Mouse (Mus musculus) T-cell, adult 2 months (primary cell): ENCODE measurements around the gene Tmem135.

ENCODE experiments used
- DNase-seq: peaks from one replicate; pipeline ENCODE4 v3.0.0; 2022; ENCODE audit warnings: low spot score

Gene Tmem135

GRCm38 (mm10) chr7:89417707-89418106 is 13.7 kb upstream of the Tmem135 start:
- no peak for DNase-seq

GRCm38 (mm10) chr7:89416027-89416426 is 12.0 kb upstream of the Tmem135 start:
- no peak for DNase-seq

GRCm38 (mm10) chr7:89412094-89412493 is 8.1 kb upstream of the Tmem135 start:
- no peak for DNase-seq

- DNase-seq = no peak
Observed at GRCm38 (mm10) chr7:89411346-89411745, 7.3 kb upstream of the Tmem135 start.

- no peak for DNase-seq
Observed at GRCm38 (mm10) chr7:89410294-89410693, 6.3 kb upstream of the Tmem135 start.

- DNase-seq = no peak
Observed at GRCm38 (mm10) chr7:89407006-89407940, 3.3 kb upstream of the Tmem135 start.

- no peak for DNase-seq
Observed at GRCm38 (mm10) chr7:89406011-89406410, 2.0 kb upstream of the Tmem135 start.

GRCm38 (mm10) chr7:89404734-89405440 is 865 bp upstream of the Tmem135 start:
- DNase-seq = no peak

GRCm38 (mm10) chr7:89403053-89403972 is 709 bp downstream of the Tmem135 start:
- peak; percentile 22 for DNase-seq

GRCm38 (mm10) chr7:89401936-89402335 is 2.1 kb downstream of the Tmem135 start:
- DNase-seq = no peak

- no peak for DNase-seq
Observed at GRCm38 (mm10) chr7:89401136-89401858, 2.7 kb downstream of the Tmem135 start.

- DNase-seq = no peak
Observed at GRCm38 (mm10) chr7:89400721-89401120, 3.3 kb downstream of the Tmem135 start.

- no peak for DNase-seq
Observed at GRCm38 (mm10) chr7:89397837-89398534, 6.0 kb downstream of the Tmem135 start.

- no peak for DNase-seq
Observed at GRCm38 (mm10) chr7:89396386-89396785, 7.6 kb downstream of the Tmem135 start.

- DNase-seq = no peak
Observed at GRCm38 (mm10) chr7:89395399-89395798, 8.6 kb downstream of the Tmem135 start.

- no peak for DNase-seq
Observed at GRCm38 (mm10) chr7:89392825-89393224, 11.2 kb downstream of the Tmem135 start.

- no peak for DNase-seq
Observed at GRCm38 (mm10) chr7:89392388-89392787, 11.6 kb downstream of the Tmem135 start.

- DNase-seq = no peak
Observed at GRCm38 (mm10) chr7:89391831-89392230, 12.2 kb downstream of the Tmem135 start.

GRCm38 (mm10) chr7:89391281-89391680 is 12.7 kb downstream of the Tmem135 start:
- DNase-seq = no peak

- DNase-seq = no peak
Observed at GRCm38 (mm10) chr7:89390660-89391059, 13.4 kb downstream of the Tmem135 start.

GRCm38 (mm10) chr7:89388981-89389380 is 15.0 kb downstream of the Tmem135 start:
- DNase-seq = no peak
